Mouse (Mus musculus): Measurements from ENCODE around the gene Mical3.

DNA sequence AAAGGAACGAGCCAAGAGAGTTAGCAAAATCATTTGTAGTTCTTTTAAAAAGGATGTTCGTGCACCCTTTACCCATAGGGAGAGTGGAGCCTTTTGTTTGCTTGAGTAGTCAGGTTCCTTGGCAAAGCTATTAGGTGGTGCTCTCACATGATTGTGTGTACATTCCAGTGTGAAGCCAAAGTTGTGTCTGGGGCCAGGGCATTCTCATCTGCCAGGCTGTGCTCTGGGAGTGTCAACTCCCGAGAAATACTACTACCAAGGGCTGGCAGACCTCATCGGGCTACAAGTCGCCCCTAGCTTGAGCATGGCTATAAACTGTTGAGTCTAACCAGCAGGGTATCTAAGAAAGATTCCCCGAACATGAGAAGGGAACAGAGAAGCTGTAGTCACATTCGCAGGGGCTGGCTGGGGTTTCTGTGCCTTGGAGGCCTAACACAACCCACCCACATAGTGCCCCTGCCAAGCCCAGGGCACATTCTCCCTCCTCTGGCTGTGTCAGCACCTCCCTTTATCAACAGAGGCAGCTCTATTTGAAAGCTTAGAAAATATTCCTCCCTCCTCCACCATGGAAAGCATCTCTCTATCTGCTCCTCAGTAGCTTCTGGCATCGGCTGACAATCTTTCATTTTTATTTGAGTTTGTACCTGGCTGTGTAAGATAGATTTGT lies 130.8 kb downstream of the Mical3 start:
- TF ChIP-seq MAFK (IDR thresholded peaks at IDR 0.05; ENCODE audit: insufficient read depth, low read depth, low read length) (no peak), ZC3H11A (IDR thresholded peaks at IDR 0.05; ENCODE audit: borderline replicate concordance, low read depth, low read length) (no peak), CHD2 (IDR thresholded peaks at IDR 0.05; ENCODE audit: low read depth, low read length) (no peak), ZNF384 (IDR thresholded peaks at IDR 0.05; ENCODE audit: low read depth, low read length) (no peak)

Measured in ES-E14 (cell line).